Mouse (Mus musculus) cerebellum, adult 2 months (tissue): ENCODE results near the gene Atxn2. TPM values are rescaled to one million over a fixed set of nuclear protein-coding genes. Genes with fewer than 3 reads are reported as not detected.
A peak's percentile ranks its signal among the peaks of the same experiment; 100 is the strongest.

Experiments used
- DNase-seq, 2 experiments: peaks; one replicate each; pipeline ENCODE4 v3.0.0; 2021
- H3K27ac ChIP-seq: fragments of 200-500 bp; 2 replicates; pipeline ENCODE4 v1.5.1; 2012; ENCODE audit warnings: low read length, control low read depth, inconsistent platforms; ENCODE audit not compliant: insufficient read depth
- H3K27me3 ChIP-seq: fragments of 200-500 bp; 2 replicates; pipeline ENCODE4 v1.6.1; 2012; ENCODE audit warnings: inconsistent platforms, mild to moderate bottlenecking, low read length, moderate library complexity; ENCODE audit not compliant: control insufficient read depth, insufficient read depth
- H3K4me1 ChIP-seq: fragments of 200-500 bp; 2 replicates; pipeline ENCODE4 v1.6.1; 2011; ENCODE audit warnings: low read length; ENCODE audit not compliant: control insufficient read depth, insufficient read depth
- H3K4me3 ChIP-seq: fragments of 200-500 bp; replicated peaks from 2 replicates; pipeline ENCODE3; 2011; ENCODE audit warnings: mild to moderate bottlenecking, low read depth, low read length, control low read depth; ENCODE audit not compliant: insufficient read depth
- CTCF ChIP-seq: fragments of 200-500 bp; IDR thresholded peaks from 2 replicates; pipeline ENCODE4 v1.5.1; 2011; ENCODE audit warnings: low read depth, mild to moderate bottlenecking, control low read depth, low read length, moderate library complexity, borderline replicate concordance; ENCODE audit not compliant: insufficient read depth
- POLR2A ChIP-seq: fragments of 200-500 bp; IDR thresholded peaks from 2 replicates; pipeline ENCODE4 v1.6.1; 2011; ENCODE audit warnings: low read length, control low read depth, borderline replicate concordance; ENCODE audit not compliant: insufficient read depth
- WGBS: fragments of 180-500 bp; shearing (Covaris S2); methylation state at CpG from one replicate; pipeline ENCODE4 v1.1.7; 2018; 5-methylcytosine and 5-hydroxymethylcytosine counted together
- polyA plus RNA-seq: library from polyadenylated mRNA; depleted of rRNA; stranded (reverse); fragments of >200 nt; gene quantifications from 2 replicates; pipeline ENCODE4 v1.2.3, GENCODE M21; 2012

The Atxn2 gene
- polyA plus RNA-seq, 1 experiment: 149 TPM

DNA sequence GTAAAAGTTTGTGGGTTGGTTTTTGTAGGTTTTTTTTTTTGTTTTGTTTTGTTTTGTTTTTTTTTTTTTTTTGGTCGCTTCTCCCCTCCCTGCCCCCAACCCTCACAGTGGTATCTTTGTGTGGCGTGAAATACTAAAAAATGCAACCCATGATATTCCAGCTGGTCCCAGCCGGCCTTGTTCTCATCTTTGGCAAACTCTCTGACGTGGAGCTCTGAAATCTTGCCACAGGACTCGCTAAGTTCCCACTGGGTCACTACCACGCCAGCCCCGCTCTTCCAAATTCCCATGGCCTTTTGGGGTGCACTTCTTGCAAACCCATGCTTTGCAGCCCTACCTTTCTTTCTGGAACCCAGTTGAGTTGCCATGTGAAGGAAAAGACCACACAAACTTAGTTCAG, 58.7 kb downstream of the Atxn2 start:
- Histone ChIP-seq H3K4me3 (no peak overlapping the region), H3K27me3 (no peaks in the 10 kb centered on the region), H3K4me1 (no peaks in the 10 kb centered on the region; the same call in none of the 2 replicates), H3K27ac (no peak overlapping the region)
- no peak for DNase-seq
- 39% methylated on average over 7 of the region's 7 CpGs for WGBS
- TF ChIP-seq CTCF (no peak), POLR2A (no peak)

DNA sequence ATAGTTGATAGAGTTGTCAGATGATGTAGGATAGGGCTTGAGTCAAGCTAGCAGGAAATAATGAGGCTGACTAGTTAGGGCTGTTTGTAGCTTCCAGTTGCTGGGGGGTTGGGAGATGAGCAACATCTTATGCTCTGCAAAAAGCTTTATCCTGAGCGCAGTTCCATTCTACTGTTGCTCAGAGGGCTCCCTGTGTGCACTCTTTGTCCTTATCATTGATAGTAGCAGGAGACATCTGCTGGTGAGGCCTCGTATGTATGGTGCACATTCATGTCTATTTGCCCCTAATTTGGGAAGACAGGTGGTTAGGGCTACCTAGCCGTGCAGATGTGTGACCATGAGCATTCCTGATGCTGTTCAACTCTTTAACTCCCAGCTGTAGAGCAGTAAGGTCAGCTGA, 60.5 kb downstream of the Atxn2 start:
- Histone ChIP-seq H3K27ac (no peak overlapping the region), H3K4me3 (no peak overlapping the region), H3K4me1 (no peaks in the 10 kb centered on the region; the same call in none of the 2 replicates), H3K27me3 (no peaks in the 10 kb centered on the region)
- 92% methylated on average over 3 of the region's 3 CpGs for WGBS
- no peak for DNase-seq
- TF ChIP-seq POLR2A (no peak), CTCF (no peak)

DNA sequence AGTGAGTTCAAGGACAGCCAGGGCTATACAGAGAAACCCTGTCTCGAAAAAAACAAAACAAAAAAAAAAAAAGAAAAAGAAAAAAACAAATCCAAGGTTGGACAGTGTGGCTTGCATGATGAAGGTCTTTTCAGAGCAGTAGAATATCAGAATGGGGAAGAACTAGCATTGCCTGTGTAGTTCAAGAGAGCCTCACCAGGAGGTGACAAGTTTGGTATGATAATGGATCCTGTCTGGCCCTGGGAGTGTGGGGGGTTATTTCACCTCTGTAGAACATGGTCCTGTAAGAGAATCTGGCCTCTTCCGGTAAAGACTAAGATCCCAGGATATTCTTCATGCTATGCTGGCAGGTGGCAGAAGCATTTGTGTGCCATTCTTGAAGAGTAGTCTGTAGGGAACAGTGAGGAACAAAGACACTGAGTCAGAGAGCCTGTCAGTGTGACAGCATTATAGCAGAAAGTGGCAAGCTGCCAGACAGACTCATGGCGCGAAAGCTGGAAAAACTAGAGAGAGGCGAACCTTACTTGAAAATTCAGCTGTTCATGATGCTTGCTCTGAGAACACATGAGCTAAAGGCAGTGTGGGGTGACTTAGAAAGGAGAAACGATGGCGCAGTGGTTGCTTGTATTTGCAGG, 67.5 kb downstream of the Atxn2 start:
- H3K27me3 ChIP-seq: no peaks in the 10 kb centered on the region
- no peak overlapping the region for H3K27ac ChIP-seq
- WGBS: 33% methylated on average over 7 of the region's 7 CpGs
- no peaks in the 10 kb centered on the region; the same call in none of the 2 replicates for H3K4me1 ChIP-seq
- TF ChIP-seq POLR2A (no peak), CTCF (no peak)
- peak in 1 of 2 experiments; percentile 21 for DNase-seq
- no peak overlapping the region for H3K4me3 ChIP-seq

DNA sequence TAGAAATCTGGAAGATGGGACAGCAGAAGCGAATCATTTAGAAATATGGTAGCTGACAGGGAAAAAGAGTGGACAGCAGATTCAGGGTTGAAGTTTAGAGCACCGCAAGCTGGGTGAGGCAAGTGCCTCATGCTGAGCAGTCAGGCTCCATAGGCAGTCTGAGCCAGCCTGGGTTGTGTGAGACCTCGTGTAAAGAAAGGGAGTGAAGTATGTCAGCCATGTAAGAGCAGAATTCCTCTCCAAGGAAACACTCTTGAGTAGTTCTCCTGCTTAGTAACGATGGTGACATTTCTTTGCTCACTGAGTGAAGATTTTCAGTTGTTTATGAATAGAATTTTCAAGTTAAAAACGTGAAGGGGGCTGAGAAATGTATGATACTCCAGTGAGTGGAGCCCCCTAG, 69.0 kb downstream of the Atxn2 start:
- no peak for DNase-seq
- H3K4me1 ChIP-seq: peaks cover 5% of the 10 kb centered on the region
- H3K4me3 ChIP-seq: no peak overlapping the region
- H3K27ac ChIP-seq: no peak overlapping the region
- 49% methylated on average over 5 of the region's 5 CpGs for WGBS
- TF ChIP-seq CTCF (no peak), POLR2A (no peak)
- no peaks in the 10 kb centered on the region for H3K27me3 ChIP-seq

DNA sequence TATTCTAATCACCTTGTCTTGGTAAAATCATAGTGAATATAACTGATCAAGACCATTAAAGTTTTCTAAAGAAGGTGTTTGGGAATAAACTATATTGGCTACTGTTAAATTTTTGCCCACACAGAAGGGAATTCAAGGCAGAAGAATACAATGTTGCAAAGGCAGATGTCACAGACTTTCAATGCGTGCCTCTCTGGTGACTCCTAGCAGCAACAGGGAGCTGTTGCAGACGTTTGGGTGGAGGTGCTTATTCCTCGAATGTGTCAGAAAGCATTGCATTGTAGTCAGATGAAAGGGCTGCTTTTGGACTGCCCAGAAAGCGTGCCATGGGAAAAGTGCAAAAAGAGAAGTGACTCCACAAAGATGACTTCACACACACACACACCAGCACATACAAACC, 71.3 kb downstream of the Atxn2 start:
- Histone ChIP-seq H3K4me3 (no peak overlapping the region), H3K27me3 (no peaks in the 10 kb centered on the region), H3K4me1 (peaks cover 6% of the 10 kb centered on the region), H3K27ac (no peak overlapping the region)
- peak in 1 of 2 experiments; percentile 13 for DNase-seq
- peak; percentile 37; the same call in 1 of the 2 replicates for TF ChIP-seq CTCF
- TF ChIP-seq POLR2A: no peak
- WGBS: 30% methylated on average over 4 of the region's 4 CpGs

DNA sequence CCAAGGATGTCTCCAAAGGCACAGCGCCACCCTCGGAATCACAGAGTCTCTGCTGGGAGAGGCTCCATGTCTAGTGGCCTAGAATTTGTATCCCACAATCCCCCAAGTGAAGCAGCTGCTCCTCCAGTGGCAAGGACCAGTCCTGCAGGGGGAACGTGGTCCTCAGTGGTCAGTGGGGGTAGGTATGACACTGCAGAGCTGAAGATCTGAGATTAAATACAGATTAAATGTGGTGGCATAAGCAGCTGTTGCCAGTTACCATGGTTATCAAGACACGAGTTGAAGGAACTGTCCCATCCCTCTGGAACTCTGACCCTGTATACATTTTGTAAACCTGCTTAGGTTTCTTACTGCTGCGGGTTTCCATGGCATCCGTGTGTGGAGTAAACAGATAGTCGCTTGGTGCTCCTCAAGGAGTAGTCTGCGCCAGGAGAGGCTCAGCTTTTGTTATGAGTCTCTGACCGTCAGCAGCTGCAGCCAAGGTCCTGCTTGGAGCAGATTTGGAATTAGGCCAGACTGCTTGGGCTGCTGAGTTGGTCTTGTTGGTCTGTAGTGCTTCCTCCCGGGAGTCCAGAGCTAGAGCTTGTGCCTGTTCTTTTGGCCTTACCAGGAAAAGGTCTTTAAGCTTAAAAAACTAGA, 72.8 kb downstream of the Atxn2 start:
- Histone ChIP-seq H3K27ac (no peak overlapping the region), H3K4me1 (peaks cover 6% of the 10 kb centered on the region), H3K4me3 (no peak overlapping the region), H3K27me3 (no peaks in the 10 kb centered on the region)
- 20% methylated on average over 10 of the region's 10 CpGs for WGBS
- no peak for TF ChIP-seq POLR2A
- TF ChIP-seq CTCF: peak; percentile 23; the same call in 1 of the 2 replicates
- DNase-seq: peak in 1 of 2 experiments; percentile 52

DNA sequence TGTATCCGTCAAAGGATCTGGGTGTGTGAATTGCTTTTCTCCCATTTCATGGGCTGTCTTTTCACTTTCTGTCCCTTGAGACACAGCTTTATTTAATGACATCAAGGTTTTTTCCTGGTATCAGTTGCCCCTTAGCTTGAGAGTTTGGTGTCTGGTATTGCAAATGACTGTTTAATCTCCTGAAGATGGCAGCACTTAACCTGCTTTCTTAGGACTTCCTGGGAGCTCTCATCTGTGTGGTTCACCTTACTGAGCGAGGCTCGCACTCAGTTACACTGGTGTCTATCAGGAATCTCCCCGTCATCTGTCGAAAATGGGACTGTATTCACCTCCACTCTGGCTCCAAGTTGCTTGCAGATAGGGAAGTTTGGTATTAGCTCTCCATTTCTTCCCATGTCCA, 79.9 kb downstream of the Atxn2 start:
- no peak for TF ChIP-seq POLR2A
- peak; percentile 27; the same call in 1 of the 2 replicates for TF ChIP-seq CTCF
- Histone ChIP-seq H3K4me3 (no peak overlapping the region), H3K27me3 (no peaks in the 10 kb centered on the region), H3K27ac (no peak overlapping the region), H3K4me1 (no peaks in the 10 kb centered on the region)
- no peak for DNase-seq
- 72% methylated on average over 5 of the region's 5 CpGs for WGBS

DNA sequence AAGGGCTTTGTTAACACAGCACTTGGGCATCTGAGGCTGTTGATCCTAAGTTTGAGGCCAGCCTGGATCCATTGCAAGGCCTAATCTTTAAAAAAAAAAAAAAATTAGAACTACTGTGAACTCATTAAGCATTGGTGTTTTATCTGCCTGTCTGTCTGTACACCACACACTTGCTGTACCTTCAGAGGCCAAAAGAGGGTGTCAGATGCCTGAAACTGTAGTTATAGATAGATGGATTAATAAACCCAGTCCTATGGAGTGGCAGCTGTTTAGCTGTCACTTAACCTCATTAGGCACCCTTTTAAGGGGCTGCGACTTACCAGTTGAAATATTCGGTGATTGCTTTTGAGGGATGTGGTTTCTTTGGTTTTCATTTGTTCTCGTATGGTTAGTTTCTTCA, 84.7 kb downstream of the Atxn2 start:
- Histone ChIP-seq H3K4me3 (no peak overlapping the region), H3K4me1 (no peaks in the 10 kb centered on the region), H3K27ac (no peak overlapping the region), H3K27me3 (no peaks in the 10 kb centered on the region)
- peak in 1 of 2 experiments; percentile 22 for DNase-seq
- TF ChIP-seq CTCF: no peak
- TF ChIP-seq POLR2A: no peak
- WGBS: 86% methylated on average over 3 of the region's 3 CpGs
